Mouse (Mus musculus) megakaryocyte progenitor cell, adult 5-6 weeks (primary cell): ENCODE results near the gene Mapk12. TPM values are rescaled to one million over a fixed set of nuclear protein-coding genes. Genes with fewer than 3 reads are reported as not detected.

Experiments used
- ATAC-seq: replicated peaks from 2 replicates; pipeline ENCODE4 v1.8.0; 2016; ENCODE audit warnings: mild to moderate bottlenecking, moderate TSS enrichment, inconsistent platforms; ENCODE audit not compliant: poor library complexity
- total RNA-seq, 2 experiments: library from RNA; stranded (forward) in 1 of 2; stranded (reverse) in 1 of 2; fragments of 157-497, 149-512 nt in 1 of 2; fragments of 200-1000 nt in 1 of 2; gene quantifications; 2 replicates each; pipeline versions ENCODE4 v1.2.3 to v1.2.4; 2015 to 2017

Gene Mapk12
- total RNA-seq, 2 experiments from 2014 or later: 0.04 TPM; not detected in 1

- ATAC-seq: no peak
These were observed 940 bp upstream of the Mapk12 start for GRCm38 (mm10) chr15:89141443-89141842.

GRCm38 (mm10) chr15:89140048-89140658, 350 bp downstream of the Mapk12 start:
- ATAC-seq: no peak

- ATAC-seq: no peak
These were observed 2.0 kb downstream of the Mapk12 start for GRCm38 (mm10) chr15:89138531-89138930.

- no peak for ATAC-seq
These were observed 2.5 kb downstream of the Mapk12 start for GRCm38 (mm10) chr15:89138046-89138405.

GRCm38 (mm10) chr15:89137378-89138045, 3.0 kb downstream of the Mapk12 start:
- ATAC-seq: no peak

GRCm38 (mm10) chr15:89136461-89137155, 3.9 kb downstream of the Mapk12 start:
- no peak for ATAC-seq

GRCm38 (mm10) chr15:89131316-89131715, 9.2 kb downstream of the Mapk12 start:
- peak; percentile 80 for ATAC-seq

- no peak for ATAC-seq
These were observed 10.3 kb downstream of the Mapk12 start for GRCm38 (mm10) chr15:89130245-89130644.

- peak; percentile 72 for ATAC-seq
These were observed 11.8 kb downstream of the Mapk12 start, which contains the start of gene Hdac10 for GRCm38 (mm10) chr15:89128382-89129350. Gene Hdac10, minus strand, starts transcription at chr15:89128700.

- no peak for ATAC-seq
These were observed 13.1 kb downstream of the Mapk12 start for GRCm38 (mm10) chr15:89127364-89127940.

- no peak for ATAC-seq
These were observed 13.9 kb downstream of the Mapk12 start for GRCm38 (mm10) chr15:89126622-89127021.

- no peak for ATAC-seq
These were observed 15.2 kb downstream of the Mapk12 start for GRCm38 (mm10) chr15:89125351-89125750.

GRCm38 (mm10) chr15:89124312-89124711, 16.2 kb downstream of the Mapk12 start:
- ATAC-seq: no peak

- no peak for ATAC-seq
These were observed 16.9 kb downstream of the Mapk12 start for GRCm38 (mm10) chr15:89123595-89123994.

- ATAC-seq: peak; percentile 96
These were observed 17.7 kb downstream of the Mapk12 start, which contains the start of gene Tubgcp6 for GRCm38 (mm10) chr15:89122649-89123366. Gene Tubgcp6, minus strand, starts transcription at chr15:89123112.

GRCm38 (mm10) chr15:89118007-89118406, 22.5 kb downstream of the Mapk12 start:
- ATAC-seq: peak; percentile 45

GRCm38 (mm10) chr15:89110147-89110546, 30.4 kb downstream of the Mapk12 start:
- ATAC-seq: no peak

- ATAC-seq: no peak
These were observed 33.5 kb downstream of the Mapk12 start for GRCm38 (mm10) chr15:89106976-89107375.

GRCm38 (mm10) chr15:89106073-89106472, 34.4 kb downstream of the Mapk12 start:
- ATAC-seq: no peak

GRCm38 (mm10) chr15:89104425-89104824, 36.1 kb downstream of the Mapk12 start:
- no peak for ATAC-seq
